Mouse (Mus musculus) spleen, postnatal 0 days (tissue): ENCODE measurements around the gene Gm49425. TPM values are rescaled to one million over a fixed set of nuclear protein-coding genes. Genes with fewer than 3 reads are reported as not detected.

ENCODE experiments used
- polyA plus RNA-seq: library from polyadenylated mRNA; unstranded; fragments of >200 nt; fragmentation: Nextera tagmentation; extraction: Ambion mirVana; gene quantifications from 2 replicates; pipeline ENCODE4 v1.2.1, GENCODE M21; 2015

Gene Gm49425
- not detected in 2 replicates for polyA plus RNA-seq

GRCm38 (mm10) chr15:101517161-101517560, at the start of gene Gm49425:
TSS of gene Gm49425 (minus strand) at chr15:101517261.

GRCm38 (mm10) chr15:101562850-101563249, 45.8 kb upstream of the Gm49425 start, which contains the start of gene Krt90:
TSS of gene Krt90 (minus strand) at chr15:101562950.

GRCm38 (mm10) chr15:101550567-101550966, 33.5 kb upstream of the Gm49425 start, which contains the start of gene Krt82:
TSS of gene Krt82 (minus strand) at chr15:101550667.

GRCm38 (mm10) chr15:101532720-101533119, 15.7 kb upstream of the Gm49425 start, which contains the start of gene Krt84:
TSS of gene Krt84 (minus strand) at chr15:101532820.

GRCm38 (mm10) chr15:101491431-101491830, 25.6 kb downstream of the Gm49425 start, which contains the start of gene Krt83:
TSS of gene Krt83 (minus strand) at chr15:101491512.

GRCm38 (mm10) chr15:101472952-101473528, 44.0 kb downstream of the Gm49425 start, which contains the start of gene Krt86:
TSS of gene Krt86 (plus strand) at chr15:101473478.

Other genes with a start within 250 kb of the Gm49425 start
- gene Atg101, start 233.0 kb downstream of the Gm49425 start, polyA plus RNA-seq = 41.2 and 46.5 TPM in 2 replicates
- gene 6030408B16Rik, start 224.0 kb downstream of the Gm49425 start, polyA plus RNA-seq = 4.9 and 7.6 TPM in 2 replicates
- gene Krt80, start 147.1 kb downstream of the Gm49425 start, polyA plus RNA-seq = 1.0 and 1.7 TPM in 2 replicates
- gene Krt7, start 106.2 kb downstream of the Gm49425 start, polyA plus RNA-seq = 19.1 and 21.2 TPM in 2 replicates
- 0.05 and 0.34 TPM in 2 replicates for gene Krt87, start 78.5 kb downstream of the Gm49425 start, polyA plus RNA-seq
- not detected in 2 replicates for gene Krt88, start 69.5 kb downstream of the Gm49425 start, polyA plus RNA-seq
- not detected in 2 replicates for gene Krt81, start 53.5 kb downstream of the Gm49425 start, polyA plus RNA-seq
- 0.12 and 0.25 TPM in 2 replicates for gene Krt86, start 43.8 kb downstream of the Gm49425 start, polyA plus RNA-seq
- 1.3 and 1.7 TPM in 2 replicates for gene Krt83, start 25.7 kb downstream of the Gm49425 start, polyA plus RNA-seq
- not detected in 2 replicates for gene Krt84, start 15.6 kb upstream of the Gm49425 start, polyA plus RNA-seq
- not detected in 2 replicates for gene Krt82, start 33.4 kb upstream of the Gm49425 start, polyA plus RNA-seq
- gene Krt90, start 45.7 kb upstream of the Gm49425 start, polyA plus RNA-seq = not detected in 2 replicates
- gene Krt75, start 56.6 kb upstream of the Gm49425 start, polyA plus RNA-seq = not detected in 2 replicates
- gene Gm5414, start 110.9 kb upstream of the Gm49425 start, polyA plus RNA-seq = not detected in 2 replicates
- gene Gm5478, start 130.1 kb upstream of the Gm49425 start, polyA plus RNA-seq = not detected in 2 replicates
- 0.06 TPM in 2 replicates for gene Krt6b, start 163.0 kb upstream of the Gm49425 start, polyA plus RNA-seq
- 0.14 TPM in 1 of 2 replicates, not detected in the other for gene Krt6a, start 177.0 kb upstream of the Gm49425 start, polyA plus RNA-seq
- gene Krt5, start 195.6 kb upstream of the Gm49425 start, polyA plus RNA-seq = 0.06 and 0.11 TPM in 2 replicates
- gene Krt71, start 225.8 kb upstream of the Gm49425 start, polyA plus RNA-seq = not detected in 2 replicates